In the genomic region with DNA sequence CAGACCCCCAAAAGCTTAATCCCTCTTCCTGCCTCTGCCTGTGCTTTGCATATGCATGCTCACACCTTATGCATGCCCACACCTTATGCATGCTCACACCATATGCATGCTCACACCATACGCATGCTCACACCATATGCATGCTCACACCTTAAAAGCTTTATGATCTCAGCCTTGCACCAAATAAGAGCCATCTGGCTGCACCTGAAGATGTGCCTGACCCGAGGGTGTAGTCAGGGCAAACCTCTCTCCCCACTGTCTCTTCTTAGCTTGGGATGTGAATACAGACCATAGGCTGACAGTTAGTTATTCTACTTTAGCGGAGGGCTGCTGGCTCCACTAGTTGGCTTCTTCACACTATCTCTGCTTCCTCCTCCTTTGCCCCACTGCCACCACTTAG, we compare ENCODE assay signal across 10 mouse cellular contexts.
A peak's percentile ranks its signal among the peaks of the same experiment; 100 is the strongest.
DNase-seq lines count a peak whose midpoint lies in the region; ATAC-seq and TF ChIP-seq lines count a peak whose summit lies in the region.
"Had no signal": no experiment of that assay in that cellular context is flagged by ENCODE, and none has a peak within 500 bp of the region (broad histone marks: within the 10 kb centered on the region; RNA-seq: fewer than 3 reads in every experiment).

No protein-coding gene starts in this region.

- H3K27ac ChIP-seq in lung, embryonic 15.5 days: no peak overlapping the region
- no peak overlapping the region; the same call in 1 of the 2 replicates for H3K27ac ChIP-seq in lung, postnatal 0 days (ENCODE audit: low read length)
- H3K27ac ChIP-seq in forebrain, embryonic 10.5 days: peak overlapping the region; percentile 90
- H3K27ac ChIP-seq in hindbrain, embryonic 16.5 days (ENCODE audit: low read depth, low read length): no peak overlapping the region
- H3K27ac ChIP-seq in stomach, embryonic 16.5 days (ENCODE audit: low read length): no peak overlapping the region

- WGBS in lung, embryonic 15.5 days: 79% methylated on average over 3 of the region's 3 CpGs
- 85% methylated on average over 3 of the region's 3 CpGs for WGBS in lung, postnatal 0 days
- WGBS in forebrain, embryonic 10.5 days: 65% methylated on average over 3 of the region's 3 CpGs
- WGBS in hindbrain, embryonic 16.5 days: 58% methylated on average over 3 of the region's 3 CpGs
- WGBS in stomach, embryonic 16.5 days: 76% methylated on average over 3 of the region's 3 CpGs

- no peak for TF ChIP-seq EP300 in lung, postnatal 0 days (IDR thresholded peaks at IDR 0.05)

- no peaks in the 10 kb centered on the region for H3K36me3 ChIP-seq in lung, embryonic 15.5 days
- no peaks in the 10 kb centered on the region for H3K36me3 ChIP-seq in lung, postnatal 0 days (ENCODE audit: insufficient read depth, low read length)
- H3K36me3 ChIP-seq in forebrain, embryonic 10.5 days (replicated peaks): peaks cover 3% of the 10 kb centered on the region
- H3K36me3 ChIP-seq in hindbrain, embryonic 16.5 days (ENCODE audit: control insufficient read depth, insufficient read depth, low read length): no peaks in the 10 kb centered on the region
- H3K36me3 ChIP-seq in stomach, embryonic 16.5 days (ENCODE audit: control insufficient read depth, insufficient read depth, low read length): no peaks in the 10 kb centered on the region

- peaks cover 40% of the 10 kb centered on the region for H3K4me1 ChIP-seq in lung, embryonic 15.5 days
- peaks cover 16% of the 10 kb centered on the region for H3K4me1 ChIP-seq in lung, postnatal 0 days (ENCODE audit: insufficient read depth, low read depth, low read length)
- peaks cover 84% of the 10 kb centered on the region for H3K4me1 ChIP-seq in forebrain, embryonic 10.5 days
- H3K4me1 ChIP-seq in hindbrain, embryonic 16.5 days (ENCODE audit: control insufficient read depth, insufficient read depth, low read depth, low read length): peaks cover 36% of the 10 kb centered on the region
- H3K4me1 ChIP-seq in stomach, embryonic 16.5 days (ENCODE audit: control insufficient read depth, insufficient read depth, low read length): peaks cover 26% of the 10 kb centered on the region

- no peak overlapping the region for H3K9ac ChIP-seq in lung, embryonic 15.5 days
- H3K9ac ChIP-seq in lung, postnatal 0 days (replicated peaks; ENCODE audit: low read depth): no peak overlapping the region
- H3K9ac ChIP-seq in hindbrain, embryonic 16.5 days (ENCODE audit: low read depth, low read length): no peak overlapping the region
- no peak overlapping the region for H3K9ac ChIP-seq in stomach, embryonic 16.5 days (ENCODE audit: low read length)

- H3K4me2 ChIP-seq in lung, embryonic 15.5 days: peak overlapping the region; percentile 52
- H3K4me2 ChIP-seq in lung, postnatal 0 days (replicated peaks; ENCODE audit: low read depth, low read length): no peak overlapping the region
- peak overlapping the region; percentile 41; the same call in 1 of the 2 replicates for H3K4me2 ChIP-seq in hindbrain, embryonic 16.5 days (ENCODE audit: low read length)
- H3K4me2 ChIP-seq in stomach, embryonic 16.5 days (ENCODE audit: low read depth, low read length): peak overlapping the region; percentile 56

- H3K27me3 ChIP-seq in lung, embryonic 15.5 days: no peaks in the 10 kb centered on the region
- H3K27me3 ChIP-seq in lung, postnatal 0 days (replicated peaks; ENCODE audit: insufficient read depth, low read length): no peaks in the 10 kb centered on the region
- H3K27me3 ChIP-seq in forebrain, embryonic 10.5 days (ENCODE audit: poor library complexity, severe bottlenecking): no peaks in the 10 kb centered on the region
- no peaks in the 10 kb centered on the region for H3K27me3 ChIP-seq in hindbrain, embryonic 16.5 days (replicated peaks; ENCODE audit: control insufficient read depth, insufficient read depth, low read length)
- H3K27me3 ChIP-seq in stomach, embryonic 16.5 days (ENCODE audit: control insufficient read depth, insufficient read depth, low read length): no peaks in the 10 kb centered on the region

- H3K4me3 ChIP-seq in lung, embryonic 15.5 days: 0 out of 2 replicates have a peak overlapping the region, but pooled peaks have one; percentile 29
- no peak overlapping the region for H3K4me3 ChIP-seq in lung, postnatal 0 days (ENCODE audit: low read depth, low read length)
- H3K4me3 ChIP-seq in forebrain, embryonic 10.5 days: peak overlapping the region; percentile 48
- no peak overlapping the region for H3K4me3 ChIP-seq in hindbrain, embryonic 16.5 days (ENCODE audit: low read length)
- H3K4me3 ChIP-seq in stomach, embryonic 16.5 days (replicated peaks; ENCODE audit: low read length): no peak overlapping the region

- no peaks in the 10 kb centered on the region for H3K9me3 ChIP-seq in lung, embryonic 15.5 days
- H3K9me3 ChIP-seq in lung, postnatal 0 days (ENCODE audit: low read length): no peaks in the 10 kb centered on the region
- no peaks in the 10 kb centered on the region for H3K9me3 ChIP-seq in forebrain, embryonic 10.5 days
- no peaks in the 10 kb centered on the region for H3K9me3 ChIP-seq in hindbrain, embryonic 16.5 days (ENCODE audit: control insufficient read depth, low read length)
- H3K9me3 ChIP-seq in stomach, embryonic 16.5 days (replicated peaks; ENCODE audit: control insufficient read depth, low read length): no peaks in the 10 kb centered on the region

- no peak for DNase-seq in lung, postnatal 0 days (ENCODE audit: low spot score)
- no peak for DNase-seq in forebrain, embryonic 10.5 days (ENCODE audit: extremely low spot score, low spot score)
- no peak for DNase-seq in adrenal gland, adult 18-20 months (ENCODE audit: low spot score in 2 of 2)
- DNase-seq: kidney, adult 8-10 months; lung, adult 2 months; thymus, postnatal 25 days had no signal

- no peak for ATAC-seq in lung, embryonic 15.5 days (ENCODE audit: borderline replicate concordance, extremely low read depth, low FRiP score, low TSS enrichment)
- no peak for ATAC-seq in lung, postnatal 0 days
- no peak; the same call in 1 of the 2 replicates for ATAC-seq in hindbrain, embryonic 16.5 days
- ATAC-seq in stomach, embryonic 16.5 days (ENCODE audit: insufficient read depth, low FRiP score): no peak
- no peak for ATAC-seq in cerebellum, adult (ENCODE audit: insufficient number of reproducible peaks, low FRiP score, low TSS enrichment)

- no peak for TF ChIP-seq CTCF in lung, postnatal 0 days (IDR thresholded peaks at IDR 0.05)

Comparison
In these comparisons a context has a peak if more than half of its experiments do, and no peak if none do; other contexts are left out.
1. H3K4me3 ChIP-seq: peak in lung, embryonic 15.5 days (single experiment) and forebrain, embryonic 10.5 days (single experiment); none in lung, postnatal 0 days (single experiment), hindbrain, embryonic 16.5 days (single experiment) and stomach, embryonic 16.5 days (single experiment).